Mouse (Mus musculus): ENCODE data around the gene Ndufa11.
A peak's percentile ranks its signal among the peaks of the same experiment; 100 is the strongest.

The Ndufa11 gene

GRCm38 (mm10) chr17:56716655-56717362 lies 758 bp upstream of the Ndufa11 start:
- peak; percentile 98 for DNase-seq (ENCODE audit: low spot score)

- DNase-seq (ENCODE audit: low spot score): no peak
Measured at GRCm38 (mm10) chr17:56722441-56722840, 4.9 kb downstream of the Ndufa11 start.

- DNase-seq (ENCODE audit: low spot score): no peak
Measured at GRCm38 (mm10) chr17:56723419-56724161, 6.0 kb downstream of the Ndufa11 start.

GRCm38 (mm10) chr17:56727029-56727649 lies 9.6 kb downstream of the Ndufa11 start:
- DNase-seq (ENCODE audit: low spot score): no peak

GRCm38 (mm10) chr17:56727659-56728058 lies 10.1 kb downstream of the Ndufa11 start:
- DNase-seq (ENCODE audit: low spot score): no peak

- no peak for DNase-seq (ENCODE audit: low spot score)
Measured at GRCm38 (mm10) chr17:56728117-56728516, 10.6 kb downstream of the Ndufa11 start.

- no peak for DNase-seq (ENCODE audit: low spot score)
Measured at GRCm38 (mm10) chr17:56729151-56729550, 11.6 kb downstream of the Ndufa11 start.

GRCm38 (mm10) chr17:56729656-56730055 lies 12.1 kb downstream of the Ndufa11 start:
- DNase-seq (ENCODE audit: low spot score): no peak

GRCm38 (mm10) chr17:56736534-56736933 lies 19.0 kb downstream of the Ndufa11 start:
- no peak for DNase-seq (ENCODE audit: low spot score)

GRCm38 (mm10) chr17:56738221-56738620 lies 20.7 kb downstream of the Ndufa11 start:
- no peak for DNase-seq (ENCODE audit: low spot score)

GRCm38 (mm10) chr17:56740118-56740787 lies 22.7 kb downstream of the Ndufa11 start:
- no peak for DNase-seq (ENCODE audit: low spot score)

GRCm38 (mm10) chr17:56740788-56741160 lies 23.2 kb downstream of the Ndufa11 start:
- DNase-seq (ENCODE audit: low spot score): no peak

- no peak for DNase-seq (ENCODE audit: low spot score)
Measured at GRCm38 (mm10) chr17:56744173-56744572, 26.6 kb downstream of the Ndufa11 start.

- DNase-seq (ENCODE audit: low spot score): no peak
Measured at GRCm38 (mm10) chr17:56751404-56752072, 34.0 kb downstream of the Ndufa11 start.

GRCm38 (mm10) chr17:56753452-56753851 lies 35.9 kb downstream of the Ndufa11 start:
- no peak for DNase-seq (ENCODE audit: low spot score)

- no peak for DNase-seq (ENCODE audit: low spot score)
Measured at GRCm38 (mm10) chr17:56754271-56755185, 37.0 kb downstream of the Ndufa11 start.

GRCm38 (mm10) chr17:56756703-56757399 lies 39.3 kb downstream of the Ndufa11 start:
- no peak for DNase-seq (ENCODE audit: low spot score)

GRCm38 (mm10) chr17:56757416-56758123 lies 40.0 kb downstream of the Ndufa11 start, which contains the start of gene Nrtn:
Gene Nrtn (minus strand): TSS chr17:56757530.
- no peak for DNase-seq (ENCODE audit: low spot score)

GRCm38 (mm10) chr17:56758132-56758531 lies 40.6 kb downstream of the Ndufa11 start:
- no peak for DNase-seq (ENCODE audit: low spot score)

Data from left cerebral cortex, adult 11 months (tissue).